Mouse (Mus musculus) heart, embryonic 12.5 days (tissue): ENCODE measurements around the gene Capn5. TPM values are rescaled to one million over a fixed set of nuclear protein-coding genes. Genes with fewer than 3 reads are reported as not detected.
A peak's percentile ranks its signal among the peaks of the same experiment; 100 is the strongest.

Experiments used
- ATAC-seq: fragments of 200-750 bp; cut with Nextera tagmentation; 2 replicates; pipeline ENCODE4 v1.8.0; 2017; ENCODE audit warnings: moderate TSS enrichment, moderate library complexity; ENCODE audit not compliant: insufficient number of reproducible peaks, low FRiP score
- H3K27ac ChIP-seq: fragments of 300-500 bp; sonication (generic); 2 replicates; pipeline ENCODE4 v1.5.1; 2016; ENCODE audit warnings: mild to moderate bottlenecking, moderate library complexity; ENCODE audit not compliant: poor library complexity, severe bottlenecking
- H3K27me3 ChIP-seq: fragments of 300-500 bp; sonication (generic); replicated peaks from 2 replicates; pipeline ENCODE4 v1.6.1; 2016; ENCODE audit warnings: mild to moderate bottlenecking, moderate library complexity
- H3K36me3 ChIP-seq: fragments of 300-500 bp; sonication (generic); 2 replicates; pipeline ENCODE4 v1.6.1; 2016; ENCODE audit warnings: mild to moderate bottlenecking, moderate library complexity
- H3K4me1 ChIP-seq: fragments of 300-500 bp; sonication (generic); replicated peaks from 2 replicates; pipeline ENCODE4 v1.6.1; 2016; ENCODE audit warnings: mild to moderate bottlenecking
- H3K4me2 ChIP-seq: fragments of 300-500 bp; sonication (generic); 2 replicates; pipeline ENCODE4 v1.6.1; 2016; ENCODE audit warnings: mild to moderate bottlenecking, moderate library complexity
- H3K4me3 ChIP-seq: fragments of 300-500 bp; sonication (generic); 2 replicates; pipeline ENCODE4 v1.5.1; 2016; ENCODE audit warnings: mild to moderate bottlenecking
- H3K9ac ChIP-seq: fragments of 300-500 bp; sonication (generic); 2 replicates; pipeline ENCODE4 v1.6.1; 2016; ENCODE audit warnings: mild to moderate bottlenecking, moderate library complexity
- H3K9me3 ChIP-seq: fragments of 300-500 bp; sonication (generic); replicated peaks from 2 replicates; pipeline ENCODE4 v1.6.1; 2016; ENCODE audit warnings: mild to moderate bottlenecking, moderate library complexity
- WGBS: fragments of 180-500 bp; shearing (Covaris S2); methylation state at CpG from one replicate; pipeline ENCODE4 v1.1.7; 2016; 5-methylcytosine and 5-hydroxymethylcytosine counted together
- polyA plus RNA-seq: library from polyadenylated mRNA; unstranded; fragments of >200 nt; fragmentation: Nextera tagmentation; extraction: Ambion mirVana; gene quantifications from 2 replicates; pipeline ENCODE4 v1.2.1, GENCODE M21; 2016

The Capn5 gene
- polyA plus RNA-seq, 1 experiment from 2014 or later = 8.0 TPM

- no peak overlapping the region for H3K4me2 ChIP-seq
- no peak overlapping the region for H3K4me3 ChIP-seq
- H3K9ac ChIP-seq = no peak overlapping the region
- ATAC-seq = no peak
- 59% methylated on average over 7 of the region's 8 CpGs for WGBS
- H3K4me1 ChIP-seq = peaks cover 73% of the 10 kb centered on the region
- no peaks in the 10 kb centered on the region for H3K27me3 ChIP-seq
- H3K9me3 ChIP-seq = no peaks in the 10 kb centered on the region
- no peak overlapping the region for H3K27ac ChIP-seq
- no peaks in the 10 kb centered on the region for H3K36me3 ChIP-seq
Observed at GRCm38 (mm10) chr7:98158481-98158880, 19.6 kb downstream of the Capn5 start.

- 0 out of 2 replicates have a peak overlapping the region, but pooled peaks have one; percentile 28 for H3K27ac ChIP-seq
- H3K27me3 ChIP-seq = no peaks in the 10 kb centered on the region
- no peak overlapping the region for H3K4me3 ChIP-seq
- no peak overlapping the region for H3K4me2 ChIP-seq
- no peaks in the 10 kb centered on the region for H3K36me3 ChIP-seq
- ATAC-seq = no peak
- peaks cover 73% of the 10 kb centered on the region for H3K4me1 ChIP-seq
- no peaks in the 10 kb centered on the region for H3K9me3 ChIP-seq
- no peak overlapping the region for H3K9ac ChIP-seq
- WGBS = 40% methylated on average over 5 of the region's 5 CpGs
Observed at GRCm38 (mm10) chr7:98157636-98158332, 20.3 kb downstream of the Capn5 start.

- peak overlapping the region; percentile 62 for H3K27ac ChIP-seq
- ATAC-seq = peak; percentile 57; the same call in 1 of the 2 replicates
- peaks cover 69% of the 10 kb centered on the region for H3K4me1 ChIP-seq
Observed at GRCm38 (mm10) chr7:98156280-98156665, 21.8 kb downstream of the Capn5 start.

GRCm38 (mm10) chr7:98155546-98156279 is 22.4 kb downstream of the Capn5 start:
- 10% methylated on average over 7 of the region's 8 CpGs for WGBS
- H3K36me3 ChIP-seq = no peaks in the 10 kb centered on the region
- no peak overlapping the region for H3K4me3 ChIP-seq
- no peaks in the 10 kb centered on the region for H3K9me3 ChIP-seq
- peak overlapping the region; percentile 15; the same call in 1 of the 2 replicates for H3K9ac ChIP-seq
- no peaks in the 10 kb centered on the region for H3K27me3 ChIP-seq
- peak overlapping the region; percentile 62 for H3K27ac ChIP-seq
- peak; percentile 71 for ATAC-seq
- peaks cover 63% of the 10 kb centered on the region for H3K4me1 ChIP-seq
- H3K4me2 ChIP-seq = peak overlapping the region; percentile 5; the same call in 1 of the 2 replicates

More at GRCm38 (mm10) chr7:98156280-98156665, 21.8 kb downstream of the Capn5 start:
- H3K36me3 ChIP-seq = no peaks in the 10 kb centered on the region
- H3K4me3 ChIP-seq = no peak overlapping the region
- H3K9me3 ChIP-seq = no peaks in the 10 kb centered on the region
- WGBS = 19% methylated on average over 3 of the region's 3 CpGs
- no peaks in the 10 kb centered on the region for H3K27me3 ChIP-seq
- H3K9ac ChIP-seq = 0 out of 2 replicates have a peak overlapping the region, but pooled peaks have one; percentile 28
- peak overlapping the region; percentile 5; the same call in 1 of the 2 replicates for H3K4me2 ChIP-seq

GRCm38 (mm10) chr7:98153892-98154291 is 24.2 kb downstream of the Capn5 start:
- Histone ChIP-seq H3K4me3 (no peak overlapping the region), H3K27ac (no peak overlapping the region), H3K9me3 (no peaks in the 10 kb centered on the region), H3K36me3 (no peaks in the 10 kb centered on the region), H3K4me1 (peaks cover 61% of the 10 kb centered on the region), H3K9ac (no peak overlapping the region), H3K4me2 (no peak overlapping the region), H3K27me3 (no peaks in the 10 kb centered on the region)
- WGBS = 59% methylated on average over 5 of the region's 5 CpGs
- no peak for ATAC-seq

GRCm38 (mm10) chr7:98153345-98153744 is 24.7 kb downstream of the Capn5 start:
- Histone ChIP-seq H3K9ac (no peak overlapping the region), H3K9me3 (no peaks in the 10 kb centered on the region), H3K4me3 (no peak overlapping the region), H3K4me1 (peaks cover 58% of the 10 kb centered on the region), H3K27me3 (no peaks in the 10 kb centered on the region), H3K27ac (no peak overlapping the region), H3K36me3 (no peaks in the 10 kb centered on the region), H3K4me2 (no peak overlapping the region)
- WGBS = 44% methylated on average over 3 of the region's 3 CpGs
- no peak for ATAC-seq

- Histone ChIP-seq H3K4me3 (no peak overlapping the region), H3K27me3 (no peaks in the 10 kb centered on the region), H3K27ac (no peak overlapping the region), H3K36me3 (no peaks in the 10 kb centered on the region), H3K9ac (peak overlapping the region; percentile 38; the same call in 1 of the 2 replicates), H3K9me3 (no peaks in the 10 kb centered on the region), H3K4me1 (peaks cover 54% of the 10 kb centered on the region), H3K4me2 (no peak overlapping the region)
- no peak for ATAC-seq
- 60% methylated on average over 8 of the region's 8 CpGs for WGBS
Observed at GRCm38 (mm10) chr7:98152400-98152799, 25.7 kb downstream of the Capn5 start.

GRCm38 (mm10) chr7:98150525-98150924 is 27.5 kb downstream of the Capn5 start:
- Histone ChIP-seq H3K27me3 (no peaks in the 10 kb centered on the region), H3K4me1 (peaks cover 38% of the 10 kb centered on the region), H3K36me3 (no peaks in the 10 kb centered on the region), H3K9me3 (no peaks in the 10 kb centered on the region), H3K4me2 (no peak overlapping the region), H3K9ac (no peak overlapping the region), H3K27ac (no peak overlapping the region), H3K4me3 (no peak overlapping the region)
- 25% methylated on average over 5 of the region's 5 CpGs for WGBS
- ATAC-seq = no peak

GRCm38 (mm10) chr7:98149802-98150201 is 28.3 kb downstream of the Capn5 start:
- no peaks in the 10 kb centered on the region for H3K36me3 ChIP-seq
- H3K27ac ChIP-seq = peak overlapping the region; percentile 52; the same call in 1 of the 2 replicates
- no peak overlapping the region for H3K4me3 ChIP-seq
- no peak overlapping the region; the same call in 1 of the 2 replicates for H3K9ac ChIP-seq
- 11% methylated on average over 3 of the region's 3 CpGs for WGBS
- ATAC-seq = 0 out of 2 replicates have a peak, but pooled peaks have one; percentile 16
- no peaks in the 10 kb centered on the region for H3K9me3 ChIP-seq
- H3K27me3 ChIP-seq = 0 out of 2 replicates have a peak, but pooled peaks cover under 1% of the 10 kb centered on the region
- H3K4me2 ChIP-seq = no peak overlapping the region
- H3K4me1 ChIP-seq = peaks cover 36% of the 10 kb centered on the region

GRCm38 (mm10) chr7:98148721-98149407 is 29.2 kb downstream of the Capn5 start:
- Histone ChIP-seq H3K4me2 (no peak overlapping the region), H3K4me1 (peaks cover 39% of the 10 kb centered on the region), H3K36me3 (no peaks in the 10 kb centered on the region), H3K9ac (peak overlapping the region; percentile 22; the same call in 1 of the 2 replicates), H3K27me3 (0 out of 2 replicates have a peak, but pooled peaks cover 4% of the 10 kb centered on the region), H3K4me3 (no peak overlapping the region), H3K27ac (peak overlapping the region; percentile 52), H3K9me3 (no peaks in the 10 kb centered on the region)
- ATAC-seq = no peak
- WGBS = 58% methylated on average over 10 of the region's 10 CpGs

- ATAC-seq = no peak
- Histone ChIP-seq H3K9ac (no peak overlapping the region), H3K27me3 (0 out of 2 replicates have a peak, but pooled peaks cover 4% of the 10 kb centered on the region), H3K36me3 (no peaks in the 10 kb centered on the region), H3K27ac (no peak overlapping the region), H3K4me1 (peaks cover 38% of the 10 kb centered on the region), H3K4me3 (no peak overlapping the region), H3K4me2 (no peak overlapping the region), H3K9me3 (no peaks in the 10 kb centered on the region)
- WGBS = 77% methylated on average over 8 of the region's 8 CpGs
Observed at GRCm38 (mm10) chr7:98147766-98148165, 30.3 kb downstream of the Capn5 start.
